Mouse (Mus musculus): ENCODE results near the gene Zfhx3. TPM values are rescaled to one million over a fixed set of nuclear protein-coding genes. Genes with fewer than 3 reads are reported as not detected.

Zfhx3 gene
- polyA plus RNA-seq, 1 experiment from 2014 or later = 8.4 TPM

DNA sequence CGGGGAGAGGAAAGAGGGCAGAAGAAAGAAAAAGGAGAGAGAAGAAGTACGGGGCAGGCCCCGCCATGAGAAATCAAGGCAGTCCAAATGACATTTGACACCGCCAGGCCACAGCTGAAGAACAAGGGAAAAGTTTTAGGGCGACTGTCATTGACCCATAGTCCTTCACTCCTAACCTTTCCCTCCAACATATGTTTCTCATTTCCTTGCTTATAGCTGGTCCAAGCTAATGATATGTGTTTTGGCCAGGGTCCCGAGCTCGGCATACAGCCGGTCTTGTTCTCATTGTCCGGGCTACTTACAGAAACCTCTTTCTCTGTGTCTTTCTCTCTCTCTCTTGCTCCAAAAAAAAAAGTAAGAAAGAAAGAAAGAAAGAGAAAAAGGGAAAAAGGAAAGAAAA, 651.4 kb downstream of the Zfhx3 start:
- Histone ChIP-seq H3K9me3 (replicated peaks; ENCODE audit: control insufficient read depth, low read length) (no peaks in the 10 kb centered on the region), H3K4me1 (ENCODE audit: control insufficient read depth, insufficient read depth, low read length) (no peaks in the 10 kb centered on the region), H3K36me3 (ENCODE audit: control insufficient read depth, insufficient read depth, low read length) (no peaks in the 10 kb centered on the region), H3K4me2 (no peak overlapping the region), H3K9ac (ENCODE audit: low read depth, low read length) (no peak overlapping the region), H3K27ac (ENCODE audit: low read depth, low read length) (no peak overlapping the region), H3K27me3 (ENCODE audit: control insufficient read depth, insufficient read depth, low read length) (no peaks in the 10 kb centered on the region), H3K4me3 (ENCODE audit: low read depth, low read length) (no peak overlapping the region)
- ATAC-seq (replicated peaks; ENCODE audit: insufficient number of reproducible peaks, low FRiP score, low TSS enrichment) = no peak
- 61% methylated on average over 9 of the region's 9 CpGs for WGBS (ENCODE audit: insufficient replicate concordance)

DNA sequence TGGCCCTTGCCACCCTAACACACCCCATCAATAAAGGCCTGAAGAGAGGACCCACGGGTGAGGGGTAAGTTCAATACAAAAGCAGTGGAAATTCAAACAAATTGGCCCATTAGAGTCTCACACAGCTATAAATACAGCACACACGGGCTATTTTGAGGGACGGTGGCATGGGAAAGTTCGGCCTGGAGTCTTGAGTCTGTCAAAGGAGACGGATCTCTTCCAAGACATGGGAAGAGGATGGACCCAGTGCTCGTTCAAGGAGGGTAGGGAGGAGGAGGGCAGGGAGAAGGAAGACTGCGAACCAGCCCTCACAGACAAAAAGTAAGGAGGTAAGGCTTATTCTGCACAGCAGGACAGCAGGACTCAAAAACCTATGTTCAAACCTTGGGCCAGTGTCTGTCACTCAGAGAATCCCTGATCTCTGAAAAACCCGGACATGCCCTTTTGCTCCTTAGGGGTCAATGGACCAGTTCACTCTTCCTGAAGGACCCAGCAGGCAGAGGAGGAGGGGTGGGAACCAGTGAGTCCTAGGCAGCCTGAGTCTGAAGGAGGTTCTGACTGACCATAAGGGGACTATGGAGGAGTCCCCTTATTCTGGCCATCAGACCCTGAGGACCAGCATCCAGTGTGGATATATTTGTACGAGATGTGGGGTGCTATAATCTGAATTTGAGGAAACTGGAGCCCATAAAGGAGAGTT, 652.1 kb downstream of the Zfhx3 start:
- H3K4me3 ChIP-seq (ENCODE audit: low read depth, low read length) = no peak overlapping the region
- no peak overlapping the region for H3K9ac ChIP-seq (ENCODE audit: low read depth, low read length)
- H3K4me1 ChIP-seq (ENCODE audit: control insufficient read depth, insufficient read depth, low read length) = no peaks in the 10 kb centered on the region
- no peak overlapping the region for H3K4me2 ChIP-seq
- no peaks in the 10 kb centered on the region for H3K9me3 ChIP-seq (replicated peaks; ENCODE audit: control insufficient read depth, low read length)
- no peaks in the 10 kb centered on the region for H3K36me3 ChIP-seq (ENCODE audit: control insufficient read depth, insufficient read depth, low read length)
- H3K27ac ChIP-seq (ENCODE audit: low read depth, low read length) = peak overlapping the region; percentile 29; the same call in 1 of the 2 replicates
- no peak for ATAC-seq (replicated peaks; ENCODE audit: insufficient number of reproducible peaks, low FRiP score, low TSS enrichment)
- WGBS (ENCODE audit: insufficient replicate concordance) = 55% methylated on average over 9 of the region's 9 CpGs
- H3K27me3 ChIP-seq (ENCODE audit: control insufficient read depth, insufficient read depth, low read length) = no peaks in the 10 kb centered on the region

DNA sequence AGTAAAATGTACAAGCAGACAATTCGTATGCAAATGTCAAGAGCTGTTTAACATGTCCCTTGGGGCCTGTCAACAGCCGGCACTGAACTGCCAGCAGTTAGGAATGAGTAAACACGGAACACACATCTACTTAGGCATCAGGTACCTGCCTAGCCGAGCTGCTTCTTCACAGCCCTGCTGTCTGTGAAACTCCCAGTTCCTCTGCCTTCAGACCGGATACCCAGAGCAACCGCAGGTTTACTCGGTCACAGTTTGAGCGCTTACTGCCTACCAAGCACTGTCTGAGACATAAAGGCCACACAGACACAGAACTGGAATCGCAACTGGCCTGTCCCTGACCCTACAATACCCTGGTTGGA, 652.6 kb downstream of the Zfhx3 start:
- H3K9ac ChIP-seq (ENCODE audit: low read depth, low read length) = no peak overlapping the region
- H3K4me2 ChIP-seq = no peak overlapping the region
- no peaks in the 10 kb centered on the region for H3K27me3 ChIP-seq (ENCODE audit: control insufficient read depth, insufficient read depth, low read length)
- H3K4me3 ChIP-seq (ENCODE audit: low read depth, low read length) = no peak overlapping the region
- WGBS (ENCODE audit: insufficient replicate concordance) = 68% methylated on average over 9 of the region's 9 CpGs
- no peaks in the 10 kb centered on the region for H3K4me1 ChIP-seq (ENCODE audit: control insufficient read depth, insufficient read depth, low read length)
- no peak overlapping the region for H3K27ac ChIP-seq (ENCODE audit: low read depth, low read length)
- no peak for ATAC-seq (replicated peaks; ENCODE audit: insufficient number of reproducible peaks, low FRiP score, low TSS enrichment)
- H3K36me3 ChIP-seq (ENCODE audit: control insufficient read depth, insufficient read depth, low read length) = no peaks in the 10 kb centered on the region
- no peaks in the 10 kb centered on the region for H3K9me3 ChIP-seq (replicated peaks; ENCODE audit: control insufficient read depth, low read length)

DNA sequence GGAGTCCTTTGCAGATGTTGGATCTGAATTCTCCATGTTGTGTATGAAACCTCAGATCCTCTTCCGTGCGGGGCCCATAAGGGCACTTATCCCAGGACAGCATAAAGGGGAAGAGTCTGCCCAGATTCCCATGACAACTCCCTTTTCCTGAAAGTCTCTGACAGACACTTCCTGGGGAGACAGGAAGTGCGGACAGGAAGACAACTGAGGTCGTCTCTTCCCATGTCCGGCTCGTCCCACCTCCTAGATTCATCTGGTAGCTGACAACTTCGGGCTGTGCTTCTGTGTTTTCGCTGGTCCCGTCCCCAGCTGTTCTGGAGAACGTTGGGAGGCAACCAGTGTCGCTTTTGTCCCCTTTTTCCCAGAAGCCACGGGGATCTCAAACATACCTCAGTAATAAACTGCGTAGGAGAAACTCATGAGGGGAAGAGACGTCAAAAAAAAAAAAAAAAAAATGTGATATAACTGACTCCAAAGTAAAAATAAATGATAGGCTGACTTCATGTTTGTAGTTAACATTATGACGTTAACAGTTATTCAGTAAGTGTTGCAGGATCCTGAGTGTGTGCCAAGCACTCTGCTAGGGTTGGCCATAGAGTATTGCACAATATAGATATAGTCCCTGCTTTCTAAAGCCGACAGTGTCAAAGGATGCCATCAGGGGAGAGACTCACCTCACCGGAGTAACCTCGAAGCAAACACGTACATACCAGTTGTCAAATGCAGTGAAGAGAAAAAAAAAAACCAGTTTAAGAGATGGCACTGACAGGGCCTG, 653.5 kb downstream of the Zfhx3 start:
- no peak overlapping the region for H3K4me3 ChIP-seq (ENCODE audit: low read depth, low read length)
- no peaks in the 10 kb centered on the region for H3K9me3 ChIP-seq (replicated peaks; ENCODE audit: control insufficient read depth, low read length)
- no peaks in the 10 kb centered on the region for H3K4me1 ChIP-seq (ENCODE audit: control insufficient read depth, insufficient read depth, low read length)
- H3K27me3 ChIP-seq (ENCODE audit: control insufficient read depth, insufficient read depth, low read length) = no peaks in the 10 kb centered on the region
- WGBS (ENCODE audit: insufficient replicate concordance) = 67% methylated on average over 19 of the region's 19 CpGs
- H3K9ac ChIP-seq (ENCODE audit: low read depth, low read length) = no peak overlapping the region
- no peak for ATAC-seq (replicated peaks; ENCODE audit: insufficient number of reproducible peaks, low FRiP score, low TSS enrichment)
- H3K4me2 ChIP-seq = no peak overlapping the region
- H3K27ac ChIP-seq (ENCODE audit: low read depth, low read length) = no peak overlapping the region
- no peaks in the 10 kb centered on the region for H3K36me3 ChIP-seq (ENCODE audit: control insufficient read depth, insufficient read depth, low read length)

DNA sequence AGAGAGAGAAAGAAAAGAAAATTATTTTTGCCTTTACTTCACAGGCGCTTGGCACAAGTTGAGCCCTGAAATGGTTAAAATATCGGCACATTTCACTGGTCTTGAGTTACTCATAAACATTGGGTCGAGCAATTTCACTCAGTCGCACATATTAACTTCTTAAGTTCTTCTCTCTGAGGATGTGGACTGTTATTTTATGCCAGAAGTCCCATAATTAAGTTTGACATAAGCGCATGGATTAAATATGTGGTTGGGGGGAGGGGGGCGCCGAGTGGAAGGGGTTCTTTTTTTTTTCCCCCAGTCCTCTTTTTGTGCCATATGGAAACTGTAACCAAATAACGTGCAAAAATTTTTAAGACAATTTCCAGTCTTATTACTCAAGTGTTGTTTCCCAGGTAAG, 656.6 kb downstream of the Zfhx3 start:
- Histone ChIP-seq H3K9me3 (replicated peaks; ENCODE audit: control insufficient read depth, low read length) (no peaks in the 10 kb centered on the region), H3K27ac (ENCODE audit: low read depth, low read length) (no peak overlapping the region), H3K4me3 (ENCODE audit: low read depth, low read length) (no peak overlapping the region), H3K4me1 (ENCODE audit: control insufficient read depth, insufficient read depth, low read length) (no peaks in the 10 kb centered on the region), H3K27me3 (ENCODE audit: control insufficient read depth, insufficient read depth, low read length) (no peaks in the 10 kb centered on the region), H3K4me2 (no peak overlapping the region), H3K36me3 (ENCODE audit: control insufficient read depth, insufficient read depth, low read length) (no peaks in the 10 kb centered on the region), H3K9ac (ENCODE audit: low read depth, low read length) (no peak overlapping the region)
- 78% methylated on average over 8 of the region's 8 CpGs for WGBS (ENCODE audit: insufficient replicate concordance)
- ATAC-seq (replicated peaks; ENCODE audit: insufficient number of reproducible peaks, low FRiP score, low TSS enrichment) = no peak

DNA sequence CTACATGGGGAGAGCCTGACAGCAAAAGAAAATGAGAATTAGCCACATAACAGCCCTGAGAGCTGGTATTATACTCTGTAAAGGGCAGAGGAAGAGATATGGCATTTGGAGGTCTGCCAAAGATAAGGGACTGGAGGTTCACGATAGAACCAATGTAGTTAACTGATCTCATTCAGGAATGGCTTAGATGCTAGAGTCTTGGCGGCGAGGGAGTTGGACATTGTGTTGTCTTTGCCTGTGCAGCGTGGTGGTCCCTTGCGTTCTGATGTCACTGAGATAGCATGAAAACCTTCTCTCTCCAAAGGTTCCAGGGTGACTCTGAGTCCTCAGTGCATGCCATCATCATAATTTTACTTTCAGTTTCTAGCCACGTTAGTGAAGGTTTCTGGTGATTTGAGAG, 657.1 kb downstream of the Zfhx3 start:
- Histone ChIP-seq H3K4me3 (ENCODE audit: low read depth, low read length) (no peak overlapping the region), H3K9ac (ENCODE audit: low read depth, low read length) (no peak overlapping the region), H3K36me3 (ENCODE audit: control insufficient read depth, insufficient read depth, low read length) (no peaks in the 10 kb centered on the region), H3K27me3 (ENCODE audit: control insufficient read depth, insufficient read depth, low read length) (no peaks in the 10 kb centered on the region), H3K27ac (ENCODE audit: low read depth, low read length) (no peak overlapping the region), H3K4me1 (ENCODE audit: control insufficient read depth, insufficient read depth, low read length) (no peaks in the 10 kb centered on the region), H3K9me3 (replicated peaks; ENCODE audit: control insufficient read depth, low read length) (no peaks in the 10 kb centered on the region), H3K4me2 (no peak overlapping the region)
- WGBS (ENCODE audit: insufficient replicate concordance) = 49% methylated on average over 6 of the region's 6 CpGs
- no peak for ATAC-seq (replicated peaks; ENCODE audit: insufficient number of reproducible peaks, low FRiP score, low TSS enrichment)

DNA sequence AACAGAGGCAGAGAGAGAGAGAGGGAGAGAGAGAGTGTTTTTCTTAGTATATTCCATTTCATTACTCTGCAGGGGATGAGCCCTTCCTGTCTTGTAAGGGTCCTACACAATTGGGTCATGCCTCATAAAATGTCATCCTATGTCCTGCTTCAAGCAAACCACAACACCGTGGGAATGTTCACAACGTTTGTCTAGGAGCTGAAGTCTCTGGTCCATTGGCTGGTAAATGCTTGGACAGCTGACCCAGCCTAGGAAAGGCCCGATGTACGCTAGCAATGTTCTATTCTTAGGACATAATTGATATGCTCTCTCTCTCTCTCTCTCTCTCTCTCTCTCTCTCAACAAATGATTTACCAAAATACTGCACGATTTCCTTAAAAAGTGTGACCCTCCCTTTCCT, 666.2 kb downstream of the Zfhx3 start:
- H3K4me1 ChIP-seq (ENCODE audit: control insufficient read depth, insufficient read depth, low read length) = peaks cover 12% of the 10 kb centered on the region
- no peak overlapping the region for H3K4me3 ChIP-seq (ENCODE audit: low read depth, low read length)
- H3K9me3 ChIP-seq (replicated peaks; ENCODE audit: control insufficient read depth, low read length) = no peaks in the 10 kb centered on the region
- no peak overlapping the region for H3K9ac ChIP-seq (ENCODE audit: low read depth, low read length)
- ATAC-seq (replicated peaks; ENCODE audit: insufficient number of reproducible peaks, low FRiP score, low TSS enrichment) = no peak
- H3K4me2 ChIP-seq = no peak overlapping the region
- no peaks in the 10 kb centered on the region for H3K36me3 ChIP-seq (ENCODE audit: control insufficient read depth, insufficient read depth, low read length)
- WGBS (ENCODE audit: insufficient replicate concordance) = 40% methylated on average over 5 of the region's 5 CpGs
- no peak overlapping the region for H3K27ac ChIP-seq (ENCODE audit: low read depth, low read length)
- no peaks in the 10 kb centered on the region for H3K27me3 ChIP-seq (ENCODE audit: control insufficient read depth, insufficient read depth, low read length)

DNA sequence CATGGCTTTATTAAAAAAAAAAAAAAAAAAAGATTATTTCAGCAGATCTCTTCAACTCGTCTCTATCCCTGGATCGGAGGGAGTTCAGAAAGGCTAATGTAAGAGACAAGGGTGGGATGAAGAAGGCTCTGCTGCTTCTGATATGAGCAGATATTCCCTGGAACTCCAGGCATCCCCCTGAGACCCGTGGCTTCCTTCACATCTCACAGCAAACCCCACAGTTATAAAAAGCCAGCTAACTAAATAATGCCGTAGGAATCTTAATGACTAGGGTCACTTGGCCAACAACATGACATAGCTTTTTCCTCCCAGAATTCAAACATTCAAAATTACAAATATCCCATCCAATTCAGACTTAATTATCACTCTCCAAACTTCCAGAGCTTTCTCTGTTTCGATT, 666.7 kb downstream of the Zfhx3 start:
- H3K36me3 ChIP-seq (ENCODE audit: control insufficient read depth, insufficient read depth, low read length) = no peaks in the 10 kb centered on the region
- no peaks in the 10 kb centered on the region for H3K27me3 ChIP-seq (ENCODE audit: control insufficient read depth, insufficient read depth, low read length)
- H3K9me3 ChIP-seq (replicated peaks; ENCODE audit: control insufficient read depth, low read length) = no peaks in the 10 kb centered on the region
- ATAC-seq (replicated peaks; ENCODE audit: insufficient number of reproducible peaks, low FRiP score, low TSS enrichment) = no peak
- WGBS (ENCODE audit: insufficient replicate concordance) = 60% methylated on average over 5 of the region's 5 CpGs
- no peak overlapping the region for H3K9ac ChIP-seq (ENCODE audit: low read depth, low read length)
- no peak overlapping the region for H3K4me3 ChIP-seq (ENCODE audit: low read depth, low read length)
- peaks cover 12% of the 10 kb centered on the region for H3K4me1 ChIP-seq (ENCODE audit: control insufficient read depth, insufficient read depth, low read length)
- H3K4me2 ChIP-seq = no peak overlapping the region
- no peak overlapping the region for H3K27ac ChIP-seq (ENCODE audit: low read depth, low read length)
